Mouse (Mus musculus): ENCODE data around the gene Snrpb.

The Snrpb gene

DNA sequence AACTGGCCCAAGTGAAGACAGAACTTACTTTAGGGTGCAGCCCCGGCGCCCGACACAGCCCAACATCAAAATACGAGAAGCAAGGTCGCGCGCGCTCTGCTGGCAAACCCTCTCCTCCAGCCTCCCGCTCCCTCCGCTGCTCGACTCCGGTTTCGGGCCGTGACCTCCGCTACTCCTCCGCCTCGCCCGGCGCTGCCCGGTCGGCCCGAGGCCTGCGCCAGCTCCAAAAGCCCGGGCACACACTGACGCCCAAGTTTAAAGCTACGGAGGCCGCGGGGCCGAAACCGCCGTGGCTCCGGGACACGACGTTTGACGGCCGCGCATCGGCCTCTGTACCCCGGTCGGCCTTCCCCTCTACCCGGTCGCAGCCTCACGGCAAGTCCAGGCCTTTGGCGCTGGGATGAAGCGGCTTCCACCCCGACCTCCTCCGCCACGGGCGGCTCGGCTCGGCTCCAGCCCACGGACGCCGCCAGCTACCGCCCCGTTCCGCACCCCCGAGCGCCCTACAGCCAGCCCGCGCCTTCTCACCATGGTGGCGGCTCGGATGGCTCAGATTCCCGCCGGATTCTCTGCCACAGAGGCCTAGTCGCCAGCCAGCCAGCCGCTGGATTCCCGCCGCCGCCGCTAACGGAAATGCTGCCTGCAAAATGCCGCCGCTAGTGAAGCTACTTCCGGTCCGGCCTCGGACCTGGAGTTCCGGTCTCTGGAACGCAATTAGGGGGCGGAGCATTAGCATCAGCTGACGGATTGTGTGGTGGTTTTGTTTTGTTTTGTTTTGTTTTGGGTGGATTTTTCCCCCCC lies at the start of gene Snrpb:
TSS of gene Snrpb (minus strand) at position 698 of the 801 bp plus-strand sequence.
- DNase-seq, result peak; percentile 89 to 92

DNA sequence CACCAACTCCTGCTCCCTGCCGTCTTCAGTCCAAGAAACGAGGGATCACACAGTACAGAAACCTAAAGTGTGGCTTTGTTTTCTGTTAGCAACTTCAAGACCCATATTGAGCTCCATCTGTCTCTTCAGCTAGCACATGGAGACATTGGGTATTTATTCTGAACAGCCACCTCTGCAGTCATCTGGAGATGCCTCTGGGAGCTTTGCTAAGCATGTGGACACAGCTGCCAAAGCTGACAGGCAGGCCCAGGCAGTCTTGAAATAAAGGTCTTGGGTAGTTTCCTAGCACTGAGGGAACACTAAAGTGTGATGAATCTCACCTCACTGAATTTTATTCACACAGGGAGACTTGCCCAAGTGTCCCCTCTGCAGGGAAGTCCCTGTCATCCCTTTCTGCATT lies 32.4 kb upstream of the Snrpb start:
- DNase-seq, result no peak

DNA sequence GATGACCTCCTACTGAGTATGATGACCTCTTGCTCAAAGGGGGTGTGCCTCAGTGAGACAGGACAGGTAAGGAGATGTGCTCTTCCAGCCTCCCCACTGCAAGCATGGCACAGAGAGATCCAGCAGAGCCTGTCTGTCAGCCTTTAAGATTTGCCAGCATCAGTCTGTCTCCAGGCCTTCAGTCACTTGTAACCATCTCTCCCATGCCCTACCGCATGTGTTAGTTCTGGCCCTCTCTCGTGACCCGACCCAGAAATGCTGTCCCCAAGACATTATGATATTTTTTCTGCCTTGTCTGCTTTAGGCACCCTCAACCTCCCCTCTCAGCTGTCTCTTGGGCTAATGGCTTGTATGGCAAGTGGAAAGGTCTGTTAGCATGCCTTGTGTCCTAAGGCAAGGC lies 30.4 kb upstream of the Snrpb start:
- DNase-seq, result no peak

DNA sequence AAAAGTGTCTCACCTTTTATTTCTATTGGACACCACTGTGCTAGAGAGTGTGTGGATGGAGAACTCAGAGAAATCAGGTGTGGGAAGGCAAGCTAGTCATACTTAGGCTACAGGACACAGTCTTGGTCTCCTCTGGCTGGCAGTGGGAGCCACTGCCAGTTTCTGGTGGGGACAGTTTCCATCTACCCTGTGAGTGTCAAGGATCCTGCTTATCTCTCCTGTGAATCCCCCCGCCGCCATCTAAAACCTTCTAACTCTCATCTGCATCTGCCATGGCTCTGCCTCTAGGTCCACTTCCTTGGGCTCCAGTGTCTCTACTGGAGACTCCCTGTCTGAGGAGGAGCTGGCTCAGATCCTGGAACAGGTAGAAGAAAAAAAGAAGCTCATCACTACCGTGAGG lies 28.8 kb upstream of the Snrpb start:
- no peak for DNase-seq

DNA sequence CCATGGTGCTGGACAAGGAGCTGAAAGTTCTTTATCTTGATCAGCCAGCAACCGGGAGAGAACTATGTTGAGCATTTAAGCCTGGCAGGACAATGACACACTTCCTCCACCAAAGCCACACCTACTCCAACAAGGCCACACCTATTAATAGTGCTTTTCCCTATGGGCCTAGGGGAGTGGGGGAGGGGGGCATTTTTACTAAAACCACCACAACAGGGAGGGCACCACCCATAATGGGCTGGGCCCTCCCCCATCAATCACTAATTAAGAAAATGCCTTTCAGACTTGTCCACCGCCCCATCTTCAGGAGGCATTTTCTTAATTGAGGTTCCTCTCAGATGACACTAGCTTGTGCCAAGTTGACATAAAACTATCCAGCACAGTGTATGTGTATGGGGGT lies 28.2 kb upstream of the Snrpb start:
- DNase-seq, result no peak

DNA sequence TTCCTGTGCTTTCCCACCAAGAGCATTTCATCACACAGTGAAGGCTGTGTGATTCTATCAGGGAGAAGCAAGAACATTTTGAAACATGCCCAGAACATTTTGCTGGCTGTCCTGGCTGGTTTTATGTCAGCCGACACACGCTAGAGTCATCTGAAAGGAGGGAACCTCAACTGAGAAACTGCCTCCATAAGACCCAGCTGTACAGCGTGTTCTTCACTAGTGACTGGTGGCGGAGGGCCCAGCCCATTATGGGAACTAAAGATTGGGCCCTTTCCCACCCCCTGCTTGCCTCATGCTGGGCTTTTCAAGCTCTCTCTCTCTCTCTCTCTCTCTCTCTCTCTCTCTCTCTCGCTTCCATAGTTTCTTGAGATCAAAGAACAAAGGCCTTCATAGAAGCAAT lies 21.8 kb upstream of the Snrpb start:
- no peak for DNase-seq

DNA sequence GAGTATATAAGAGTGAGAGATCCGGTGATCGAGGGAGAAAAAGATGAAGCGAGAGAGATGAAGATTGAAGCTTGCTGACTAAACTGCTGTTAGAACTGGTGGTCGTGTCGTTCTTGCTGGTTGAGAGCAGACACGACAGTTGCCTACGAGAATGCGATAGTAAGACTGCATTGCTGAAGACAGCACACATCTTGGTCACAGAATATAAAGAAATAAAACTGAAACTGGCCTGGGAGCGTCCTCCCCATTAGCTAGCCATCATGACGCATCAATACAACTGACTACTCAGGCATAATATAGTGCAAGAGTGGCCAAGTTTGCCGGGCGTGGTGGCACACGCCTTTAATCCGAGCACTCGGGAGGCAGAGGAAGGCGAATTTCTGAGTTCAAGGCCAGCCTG lies 15.7 kb upstream of the Snrpb start, which contains the start of gene Tmc2:
TSS of gene Tmc2 (plus strand) at position 301 of the 400 bp plus-strand sequence.
- no peak for DNase-seq

DNA sequence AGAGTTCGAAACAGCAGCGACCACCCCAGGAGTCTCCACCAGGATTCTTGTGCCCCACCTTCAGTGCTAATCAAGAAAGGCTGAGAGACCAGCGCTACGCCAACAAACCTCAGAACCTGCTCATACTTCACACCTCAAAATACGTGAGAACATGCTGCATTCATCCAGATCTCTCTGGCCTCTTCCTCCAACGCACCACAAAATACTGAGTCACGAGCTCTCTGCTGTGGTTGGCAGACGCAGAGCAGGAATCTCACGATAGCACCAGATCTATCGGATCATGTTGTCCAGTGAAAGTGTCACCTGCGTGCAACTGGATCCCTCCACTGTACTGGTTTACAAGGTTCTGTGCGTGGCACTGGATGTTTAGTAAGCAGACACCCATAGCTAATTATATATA lies 9.2 kb upstream of the Snrpb start:
- no peak for DNase-seq

DNA sequence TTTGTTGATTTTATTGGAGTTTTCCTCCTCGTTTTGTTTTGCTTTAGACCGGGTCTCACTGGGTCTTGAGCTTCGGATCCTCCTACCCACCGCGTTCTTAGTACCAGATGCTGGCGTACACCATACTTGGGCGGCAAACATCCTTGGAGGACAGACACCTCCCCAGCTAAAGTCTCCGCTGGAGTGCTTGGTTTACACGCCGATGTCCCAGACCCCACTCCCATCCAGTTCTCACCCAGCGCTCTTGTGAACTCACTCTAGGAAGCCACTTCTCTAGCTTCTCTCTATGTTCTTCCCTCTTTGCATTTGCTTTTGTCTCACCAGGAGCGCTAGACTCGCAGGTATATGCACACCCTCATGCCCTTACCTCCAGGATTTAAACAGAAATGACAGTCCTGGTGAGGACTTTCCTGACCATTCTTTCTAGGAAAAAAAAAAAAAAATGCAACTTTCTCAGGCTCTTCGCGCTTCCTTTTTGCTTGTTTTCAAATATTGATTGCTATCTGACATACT lies 360 bp upstream of the Snrpb start:
- DNase-seq, result no peak

DNA sequence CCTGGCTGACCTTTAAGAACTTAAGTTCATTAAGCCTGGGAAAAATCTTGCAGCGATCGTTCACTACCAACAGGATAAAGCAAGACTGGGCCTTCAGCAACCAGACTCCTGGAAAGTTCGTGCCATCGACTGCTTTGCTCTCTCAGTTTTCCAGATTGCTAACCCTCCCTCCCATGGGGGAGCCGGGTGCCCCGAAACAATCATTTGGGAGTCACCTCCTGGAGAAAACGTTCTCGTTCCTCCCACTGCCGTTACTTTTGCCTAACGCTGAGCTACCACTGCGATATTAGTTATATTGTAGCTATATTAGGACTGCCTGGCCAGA lies 860 bp downstream of the Snrpb start:
- no peak for DNase-seq

DNA sequence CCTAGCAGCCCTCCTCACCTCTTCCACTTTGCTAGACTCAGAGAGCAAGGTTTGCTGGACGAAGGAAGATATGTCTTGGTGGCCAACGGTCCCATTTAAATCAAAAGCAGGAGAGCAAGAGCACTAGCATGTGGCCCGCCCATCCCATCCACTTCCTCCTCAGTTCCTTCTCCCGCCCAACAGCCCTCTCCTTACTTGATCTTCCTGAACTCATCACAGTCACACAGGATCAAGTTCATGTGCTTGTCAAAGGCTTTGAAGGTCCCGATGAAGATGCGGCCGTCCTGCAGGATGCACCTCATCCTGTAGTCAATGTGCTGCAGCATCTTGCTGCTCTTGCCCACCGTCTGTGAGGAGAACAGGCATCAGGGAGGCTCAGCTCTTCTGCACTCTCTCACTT lies 2.4 kb downstream of the Snrpb start:
- DNase-seq, result peak in 1 of 2 experiments; percentile 7

DNA sequence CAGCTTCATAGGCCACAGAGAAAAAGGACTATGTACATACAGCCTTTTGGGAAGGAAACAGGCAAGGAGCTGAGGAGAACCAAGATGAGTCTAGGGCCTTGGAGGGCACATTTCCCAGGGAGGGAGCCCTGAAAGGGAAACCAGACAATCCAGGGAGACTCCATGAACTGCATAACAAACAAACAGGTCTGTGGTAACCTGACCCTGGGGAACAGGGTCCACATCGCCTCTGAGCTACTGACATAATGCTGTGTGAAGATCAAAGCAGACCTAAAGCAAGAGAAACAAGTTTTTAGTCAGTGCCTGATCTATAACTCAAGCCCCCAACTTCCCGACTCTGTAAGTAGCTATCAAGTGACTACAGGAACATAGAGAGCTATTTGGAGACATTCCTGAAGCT lies 7.5 kb downstream of the Snrpb start:
- no peak for DNase-seq

DNA sequence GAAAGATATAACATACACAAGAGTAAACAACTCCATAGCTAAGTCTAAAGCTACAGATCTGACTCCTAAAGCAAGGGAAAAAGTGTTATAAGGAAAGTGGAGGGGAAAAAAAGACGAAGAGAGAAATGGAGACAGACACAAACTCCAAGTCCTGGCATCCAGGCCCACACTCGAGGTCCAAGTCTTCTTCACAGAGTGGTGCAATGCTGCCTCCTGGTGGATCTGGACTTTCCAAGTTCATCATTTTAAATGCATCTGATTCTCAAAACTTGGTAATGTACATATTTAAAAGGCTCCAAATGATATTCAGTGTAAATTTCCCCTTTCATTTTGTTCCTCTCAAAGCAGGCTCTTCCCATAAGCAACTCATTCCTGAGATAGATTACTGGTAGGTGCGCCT lies 11.3 kb downstream of the Snrpb start:
- DNase-seq, result peak in 1 of 2 experiments; percentile 10

DNA sequence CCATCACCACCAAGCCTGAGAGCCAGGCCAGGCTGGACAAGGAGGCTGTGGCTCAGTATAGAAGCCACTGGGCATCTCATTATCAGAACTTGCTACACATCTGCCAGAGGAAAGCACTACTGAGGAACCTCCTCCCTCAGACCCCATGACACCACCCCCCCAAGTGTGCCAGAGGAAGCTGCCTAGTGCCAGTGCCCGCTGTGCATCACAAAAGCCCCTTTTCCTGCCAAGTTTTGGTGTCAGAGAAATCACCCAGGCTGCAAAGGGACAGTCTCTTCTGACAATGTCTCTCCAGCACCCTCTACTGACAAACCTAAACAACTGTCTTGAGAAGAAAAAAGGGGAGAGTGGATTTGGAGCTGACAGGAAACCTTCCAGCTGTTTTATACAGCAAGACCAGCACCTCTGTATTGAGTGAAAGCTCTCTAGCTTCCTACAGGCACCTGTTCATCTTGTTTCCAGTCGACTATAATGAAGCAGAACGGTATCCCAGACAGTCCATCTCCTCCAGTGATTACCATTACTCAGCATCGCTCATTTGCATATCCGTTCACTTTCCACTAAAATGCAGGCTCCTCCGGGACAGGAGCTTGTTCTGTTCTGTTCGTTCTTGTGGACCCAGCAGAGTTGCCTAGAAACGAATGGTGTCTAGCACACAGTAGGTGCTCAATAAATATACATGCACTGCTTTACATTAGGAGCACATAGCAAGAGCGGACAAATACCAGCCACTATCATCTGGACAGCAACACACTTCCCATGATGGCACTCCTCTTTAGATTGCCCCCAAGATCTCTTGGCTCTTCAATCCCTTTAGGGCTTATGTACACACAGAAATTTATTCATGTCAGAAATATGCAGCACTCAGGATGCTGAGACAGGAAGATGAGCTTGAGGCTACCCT lies 12.6 kb downstream of the Snrpb start:
- peak in 1 of 2 experiments; percentile 4 for DNase-seq

DNA sequence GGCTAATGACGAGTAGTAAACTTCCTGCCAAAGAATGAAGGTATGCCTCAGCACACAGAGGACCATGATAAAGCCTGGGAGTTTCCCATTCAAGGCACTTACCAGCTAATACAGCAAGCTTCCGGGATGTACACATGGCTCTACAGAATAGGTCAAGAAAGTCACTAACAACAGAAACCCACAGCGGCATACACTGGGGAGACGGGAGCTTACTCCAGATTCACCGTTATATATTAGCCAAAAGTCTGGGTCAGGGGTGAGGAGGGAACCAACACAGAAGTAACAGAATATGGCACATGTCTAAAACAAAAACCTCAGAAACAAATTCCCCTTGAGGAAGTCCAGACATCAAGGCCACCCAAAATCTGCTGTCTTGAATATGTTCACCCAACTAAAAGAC lies 16.5 kb downstream of the Snrpb start:
- no peak for DNase-seq

DNA sequence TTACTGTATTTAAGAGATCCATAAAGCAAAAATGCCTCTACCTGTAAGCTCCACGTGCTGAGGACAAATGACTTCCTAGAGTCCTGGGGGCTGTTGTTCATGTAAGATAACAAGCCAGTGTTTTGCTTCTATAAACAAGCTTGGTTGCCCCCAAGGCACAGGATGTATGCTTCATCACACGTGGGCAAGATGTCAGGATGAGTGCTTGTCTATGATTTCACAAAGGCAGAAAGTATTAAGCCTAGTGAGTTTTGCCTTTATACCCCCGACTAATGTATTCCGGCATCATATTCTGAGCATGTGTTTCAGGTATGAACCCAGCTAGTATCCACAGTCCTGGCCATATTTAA lies 21.1 kb downstream of the Snrpb start:
- DNase-seq, result no peak

DNA sequence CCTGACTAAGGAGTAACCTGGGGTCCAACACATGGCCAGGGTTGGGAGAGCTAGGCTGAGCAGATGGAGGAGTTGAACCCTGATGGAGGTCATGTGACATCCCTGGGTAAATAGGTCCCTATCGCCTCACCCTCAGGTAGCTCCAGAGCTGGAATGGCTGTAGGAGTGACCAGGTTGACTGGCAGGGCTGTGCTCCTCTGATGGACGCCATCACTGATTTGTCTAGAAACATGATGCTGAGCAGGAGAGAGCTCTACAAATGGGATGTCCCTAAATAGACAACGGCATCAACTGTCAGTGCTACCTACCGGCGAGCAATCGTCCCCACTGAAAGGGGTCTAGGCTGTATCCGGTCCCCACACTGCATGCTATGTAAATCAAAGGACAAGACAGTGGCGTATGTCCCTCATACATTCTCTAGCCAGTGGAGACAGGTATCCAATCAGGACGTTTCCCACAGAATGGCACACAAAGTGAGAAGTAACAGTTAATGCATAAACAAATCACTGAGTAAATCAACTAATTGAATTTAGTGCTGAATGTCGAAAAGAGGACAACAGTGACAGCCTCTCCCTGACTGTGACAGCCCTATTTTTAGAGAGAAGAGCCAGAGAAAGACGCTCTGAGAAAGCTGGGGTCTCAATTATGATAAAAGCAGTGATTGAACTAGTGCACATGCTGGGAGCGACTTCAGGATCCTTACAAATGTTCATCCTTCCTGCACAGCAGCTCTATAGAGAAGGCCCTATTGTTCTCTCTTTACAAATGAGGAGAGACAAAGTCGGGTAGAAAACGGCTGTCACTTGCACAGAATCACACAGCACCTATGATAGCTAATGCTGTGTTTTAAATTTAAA lies 21.7 kb downstream of the Snrpb start:
- DNase-seq, result no peak

DNA sequence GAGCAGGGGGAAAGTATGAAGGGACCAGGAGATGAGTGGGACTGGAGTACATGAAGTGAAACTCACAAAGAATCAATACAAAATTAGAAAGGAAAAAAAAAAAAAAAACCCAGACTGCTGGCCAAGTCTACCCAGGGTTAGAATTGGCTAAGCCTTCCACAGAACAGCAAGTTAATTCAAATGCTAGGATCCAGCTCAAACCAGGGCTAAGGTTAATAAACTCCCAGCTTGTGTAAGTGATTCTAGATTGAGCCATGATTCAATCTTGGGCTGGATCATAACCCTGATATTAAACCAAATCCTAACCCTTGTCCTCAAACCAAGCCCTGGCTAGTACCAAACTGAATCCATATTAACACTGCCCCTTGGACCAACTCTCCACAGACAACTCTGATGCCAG lies 23.4 kb downstream of the Snrpb start:
- no peak for DNase-seq

DNA sequence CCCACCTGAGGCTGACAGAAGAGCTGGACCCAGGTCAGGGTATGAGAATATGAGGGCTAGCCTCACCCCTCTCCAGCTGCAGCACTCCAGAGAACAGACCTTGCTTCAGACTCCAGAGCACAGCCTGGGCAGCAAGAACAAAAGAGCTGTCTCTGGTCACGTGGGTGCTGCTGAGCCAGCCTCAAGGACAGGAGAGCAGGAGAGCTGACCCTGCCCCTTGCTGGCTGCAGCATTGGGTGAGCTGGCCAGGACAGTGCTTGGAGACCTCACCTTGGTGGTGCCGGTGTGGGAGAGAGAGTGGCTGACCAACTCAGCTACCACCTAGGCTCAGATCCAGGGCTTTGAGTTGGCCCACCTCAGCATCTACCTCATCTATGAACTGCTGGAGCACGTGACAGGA lies 24.0 kb downstream of the Snrpb start:
- DNase-seq, result no peak

DNA sequence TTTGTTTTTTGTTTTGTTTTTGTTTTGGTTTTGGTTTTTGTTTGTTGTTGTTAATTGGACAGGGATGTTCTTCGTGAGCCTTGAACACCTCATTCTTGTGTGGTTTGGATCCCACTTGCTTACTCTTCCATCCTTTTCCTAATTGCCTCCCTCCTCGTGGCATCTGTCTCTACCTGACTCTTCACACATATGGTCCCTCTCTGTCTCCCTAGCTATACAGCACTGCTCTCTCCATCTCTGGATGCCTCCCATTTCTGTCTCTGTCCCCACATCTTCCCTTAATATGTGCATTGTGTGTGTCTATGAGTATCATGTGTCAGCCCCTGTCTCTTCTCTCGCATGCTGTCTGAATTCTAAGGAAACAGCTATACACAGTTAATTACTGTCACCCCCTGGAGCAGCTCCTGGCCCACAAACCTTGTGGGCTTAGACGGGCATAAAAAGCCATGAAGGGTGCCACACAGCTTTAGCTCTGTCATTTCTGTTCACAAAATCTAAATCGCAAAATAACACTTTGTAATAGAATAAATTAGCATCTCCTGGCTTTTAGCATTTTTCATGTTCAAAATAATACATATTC lies 33.0 kb downstream of the Snrpb start:
- no peak for DNase-seq

DNA sequence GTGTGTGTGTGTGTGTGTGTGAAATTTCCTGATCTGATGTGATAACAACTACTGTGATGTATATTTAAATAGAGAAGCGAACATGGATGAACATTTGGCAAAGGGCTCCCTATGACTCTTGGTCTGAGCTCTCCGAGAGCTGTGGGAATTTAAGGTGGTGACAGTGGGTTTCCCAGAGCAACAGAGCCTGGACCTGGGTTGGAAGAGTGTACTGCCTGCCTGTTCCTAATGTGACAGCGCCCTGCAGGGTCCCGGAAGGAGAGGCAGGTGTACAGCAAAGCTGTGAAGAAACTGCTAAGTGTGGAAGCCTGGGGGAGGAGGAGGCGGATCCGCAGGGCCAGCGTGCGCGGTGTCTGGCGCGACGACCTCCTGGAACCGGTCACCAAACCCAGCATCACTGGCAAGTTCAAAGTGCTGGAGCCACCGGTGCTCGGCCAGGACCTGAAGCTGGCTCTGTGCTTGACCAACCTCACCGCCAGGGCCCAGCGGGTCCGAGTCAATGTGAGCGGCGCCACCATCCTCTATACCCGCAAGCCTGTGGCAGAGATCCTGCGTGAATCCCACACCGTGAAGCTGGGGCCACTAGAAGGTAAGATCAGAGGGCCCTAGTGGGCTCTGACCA lies 34.4 kb downstream of the Snrpb start:
- DNase-seq, result no peak

DNA sequence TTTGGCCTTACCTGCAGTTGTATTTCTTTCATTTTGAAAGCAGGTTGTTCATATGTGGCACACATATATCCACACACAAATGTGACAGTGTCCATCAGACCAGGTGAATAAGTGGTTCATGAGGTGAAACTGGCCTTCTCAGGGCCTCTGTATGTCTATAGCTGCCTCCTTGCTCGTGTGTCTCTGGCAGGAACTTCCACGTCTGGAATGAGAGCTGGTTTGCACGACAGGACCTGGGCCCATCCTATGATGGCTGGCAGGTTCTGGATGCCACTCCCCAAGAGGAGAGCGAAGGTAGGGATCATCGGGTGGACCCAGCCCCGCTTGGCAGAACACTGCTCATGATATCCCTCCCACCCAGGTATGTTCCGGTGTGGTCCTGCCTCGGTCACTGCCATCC lies 36.2 kb downstream of the Snrpb start:
- no peak for DNase-seq
